Mouse (Mus musculus) liver, postnatal 0 days (tissue): ENCODE measurements around the gene Nlrc5.

Experiments used
- CTCF ChIP-seq: sonication (generic); IDR thresholded peaks from 2 replicates; pipeline ENCODE4 v1.5.1; 2016; ENCODE audit warnings: antibody characterized with exemption, low read depth
- EP300 ChIP-seq: IDR thresholded peaks from 2 replicates; pipeline ENCODE4 v1.6.1; 2016; ENCODE audit warnings: antibody characterized with exemption, low read depth, mild to moderate bottlenecking

- TF ChIP-seq CTCF (no peak), EP300 (no peak)
Measured at GRCm38 (mm10) chr8:94537456-94537855, 103.3 kb downstream of the Nlrc5 start.
